Mouse (Mus musculus) limb, embryonic 10.5 days (tissue): ENCODE measurements around the gene Syt7. TPM values are rescaled to one million over a fixed set of nuclear protein-coding genes. Genes with fewer than 3 reads are reported as not detected.
A peak's percentile ranks its signal among the peaks of the same experiment; 100 is the strongest.

Experiments used
- DNase-seq: peaks from one replicate; pipeline ENCODE4 v3.0.0-alpha.2; 2017; ENCODE audit warnings: low spot score
- H3K27ac ChIP-seq: fragments of 300-500 bp; sonication (generic); 2 replicates; pipeline ENCODE4 v1.5.1; 2016; ENCODE audit warnings: mild to moderate bottlenecking
- H3K27me3 ChIP-seq: fragments of 300-500 bp; sonication (generic); 2 replicates; pipeline ENCODE4 v1.6.1; 2016; ENCODE audit warnings: low read depth, mild to moderate bottlenecking; ENCODE audit not compliant: poor library complexity, severe bottlenecking
- H3K36me3 ChIP-seq: fragments of 300-500 bp; sonication (generic); 2 replicates; pipeline ENCODE4 v1.6.1; 2016; ENCODE audit warnings: mild to moderate bottlenecking, moderate library complexity
- H3K4me1 ChIP-seq: fragments of 300-500 bp; sonication (generic); 2 replicates; pipeline ENCODE4 v1.6.1; 2016
- H3K4me3 ChIP-seq: fragments of 300-500 bp; sonication (generic); 2 replicates; pipeline ENCODE4 v1.5.1; 2016; ENCODE audit warnings: mild to moderate bottlenecking, moderate library complexity
- H3K9me3 ChIP-seq: fragments of 300-500 bp; sonication (generic); replicated peaks from 2 replicates; pipeline ENCODE4 v1.6.1; 2016; ENCODE audit warnings: mild to moderate bottlenecking
- WGBS: fragments of 180-500 bp; shearing (Covaris S2); methylation state at CpG from one replicate; pipeline ENCODE4 v1.1.7; 2016; 5-methylcytosine and 5-hydroxymethylcytosine counted together
- polyA plus RNA-seq: library from polyadenylated mRNA; unstranded; fragments of >200 nt; fragmentation: Nextera tagmentation; extraction: Ambion mirVana; gene quantifications from 2 replicates; pipeline ENCODE4 v1.2.1, GENCODE M21; 2016

Syt7 gene
- polyA plus RNA-seq, 1 experiment from 2014 or later: 0.33 TPM

DNA sequence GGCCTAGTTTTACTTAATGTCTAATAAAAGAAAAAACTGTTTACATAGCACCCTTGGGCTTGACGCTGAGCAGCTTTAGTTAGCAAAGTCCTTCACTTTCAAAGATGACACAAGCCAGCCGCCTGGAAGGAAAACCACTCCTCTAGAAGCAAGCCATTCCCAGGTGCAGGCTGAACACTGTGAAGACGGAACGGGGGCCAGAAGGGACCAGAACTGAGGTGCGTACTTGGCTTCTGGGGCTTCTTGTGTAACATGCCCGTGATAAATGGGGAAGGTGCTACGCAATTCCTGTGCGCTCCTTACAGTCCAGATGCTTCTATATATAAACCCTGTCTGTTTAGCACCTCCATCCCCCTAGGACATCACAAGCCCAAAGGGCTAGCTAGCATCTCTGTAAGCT, 111.7 kb downstream of the Syt7 start:
- DNase-seq: no peak
- 95% methylated on average over 8 of the region's 8 CpGs for WGBS
- Histone ChIP-seq H3K27me3 (no peaks in the 10 kb centered on the region), H3K9me3 (no peaks in the 10 kb centered on the region), H3K4me1 (0 out of 2 replicates have a peak, but pooled peaks cover 4% of the 10 kb centered on the region), H3K4me3 (no peak overlapping the region), H3K36me3 (peaks cover 62% of the 10 kb centered on the region), H3K27ac (no peak overlapping the region)

DNA sequence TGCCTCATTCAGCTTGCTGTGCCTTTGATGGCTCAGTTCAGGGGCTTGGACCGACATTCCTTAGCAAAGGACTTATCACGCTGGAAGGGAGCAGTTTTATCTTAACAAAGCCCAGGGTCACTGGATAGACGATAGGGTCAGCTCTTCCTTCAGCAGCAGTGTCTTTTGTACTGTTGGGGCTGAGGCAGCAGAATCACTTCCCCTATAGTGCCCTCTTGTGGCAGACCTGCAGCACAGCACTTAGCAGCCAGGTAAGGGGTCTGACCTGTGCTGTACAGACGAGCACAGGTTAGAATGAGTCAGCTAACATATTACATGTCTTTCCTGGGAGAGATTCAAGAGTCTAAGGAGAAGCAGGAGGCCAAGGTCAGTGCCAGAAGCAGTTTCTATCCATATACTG, 113.7 kb downstream of the Syt7 start:
- Histone ChIP-seq H3K9me3 (no peaks in the 10 kb centered on the region), H3K36me3 (peaks cover 80% of the 10 kb centered on the region), H3K4me1 (0 out of 2 replicates have a peak, but pooled peaks cover under 1% of the 10 kb centered on the region), H3K27ac (no peak overlapping the region), H3K4me3 (no peak overlapping the region), H3K27me3 (no peaks in the 10 kb centered on the region)
- 18% methylated on average over 4 of the region's 4 CpGs for WGBS
- DNase-seq: peak; percentile 62

Other genes with a start within 250 kb of the Syt7 start
- gene Fads1, start 206.2 kb upstream of the Syt7 start, polyA plus RNA-seq: 142 and 155 TPM in 2 replicates
- gene Tmem258, start 185.1 kb upstream of the Syt7 start, polyA plus RNA-seq: 420 and 432 TPM in 2 replicates
- 188 and 204 TPM in 2 replicates for gene Fen1, start 184.9 kb upstream of the Syt7 start, polyA plus RNA-seq
- 6.8 and 8.4 TPM in 2 replicates for gene Myrf, start 148.3 kb upstream of the Syt7 start, polyA plus RNA-seq
- 1.8 and 2.2 TPM in 2 replicates for gene Dagla, start 84.2 kb upstream of the Syt7 start, polyA plus RNA-seq
- gene Lrrc10b, start 68.4 kb downstream of the Syt7 start, polyA plus RNA-seq: 0.11 TPM in 1 of 2 replicates, not detected in the other
- gene Ppp1r32, start 93.8 kb downstream of the Syt7 start, polyA plus RNA-seq: not detected in 2 replicates
- gene Cpsf7, start 136.2 kb downstream of the Syt7 start, polyA plus RNA-seq: 53.7 and 58.2 TPM in 2 replicates
- gene Sdhaf2, start 137.1 kb downstream of the Syt7 start, polyA plus RNA-seq: 64.7 and 70.2 TPM in 2 replicates
- 60.0 and 62.2 TPM in 2 replicates for gene Tmem216, start 167.1 kb downstream of the Syt7 start, polyA plus RNA-seq
- gene Cyb561a3, start 188.1 kb downstream of the Syt7 start, polyA plus RNA-seq: 14.0 and 16.3 TPM in 2 replicates
- 52.2 and 55.5 TPM in 2 replicates for gene Tmem138, start 188.3 kb downstream of the Syt7 start, polyA plus RNA-seq
- 443 and 508 TPM in 2 replicates for gene Ddb1, start 216.2 kb downstream of the Syt7 start, polyA plus RNA-seq
- gene Tkfc, start 216.6 kb downstream of the Syt7 start, polyA plus RNA-seq: 19.7 and 22.8 TPM in 2 replicates
- gene Vwce, start 245.1 kb downstream of the Syt7 start, polyA plus RNA-seq: 1.8 and 2.8 TPM in 2 replicates